Mouse (Mus musculus) CH12.LX (cell line): ENCODE results near the gene Cerkl.

Experiments
- CHD2 ChIP-seq: IDR thresholded peaks from 2 replicates; pipeline ENCODE4 v1.6.1; 2011; ENCODE audit warnings: low read length, improper control_type of control experiment
- CTCF ChIP-seq, 2 experiments: IDR thresholded peaks in 1 of 2; conservative IDR thresholded peaks in 1 of 2; 2 replicates each; pipeline ENCODE4 v1.5.1; 2011 to 2012; ENCODE audit warnings: low read depth in 2 of 2, low read length in 2 of 2, improper control_type of control experiment in 1 of 2, inconsistent platforms in 1 of 2, mild to moderate bottlenecking in 1 of 2, moderate library complexity in 1 of 2
- E2F4 ChIP-seq: IDR thresholded peaks from 2 replicates; pipeline ENCODE4 v1.6.1; 2011; ENCODE audit warnings: low read depth, low read length, improper control_type of control experiment; ENCODE audit not compliant: insufficient replicate concordance
- EP300 ChIP-seq: IDR thresholded peaks from 2 replicates; pipeline ENCODE4 v1.6.1; 2011; ENCODE audit warnings: low read length, improper control_type of control experiment
- MAX ChIP-seq: IDR thresholded peaks from 2 replicates; pipeline ENCODE4 v1.6.1; 2011; ENCODE audit warnings: low read length, improper control_type of control experiment
- MXI1 ChIP-seq: IDR thresholded peaks from 2 replicates; pipeline ENCODE4 v1.6.1; 2011; ENCODE audit warnings: mild to moderate bottlenecking, low read depth, low read length, improper control_type of control experiment
- NELFE ChIP-seq: IDR thresholded peaks from 2 replicates; pipeline ENCODE4 v1.6.1; 2011; ENCODE audit warnings: low read depth, low read length, improper control_type of control experiment
- NRF1 ChIP-seq: IDR thresholded peaks from 2 replicates; pipeline ENCODE4 v1.6.1; 2014; ENCODE audit warnings: low read depth, mild to moderate bottlenecking, inconsistent platforms, low read length, improper control_type of control experiment, moderate library complexity
- POLR2A ChIP-seq: IDR thresholded peaks from 2 replicates; pipeline ENCODE4 v1.6.1; 2011; ENCODE audit warnings: low read depth, mild to moderate bottlenecking, improper control_type of control experiment, low read length
- RAD21 ChIP-seq: IDR thresholded peaks from 2 replicates; pipeline ENCODE4 v1.6.1; 2011; ENCODE audit warnings: low read depth, mild to moderate bottlenecking, low read length, improper control_type of control experiment, moderate library complexity
- SMC3 ChIP-seq: IDR thresholded peaks from 2 replicates; pipeline ENCODE4 v1.6.1; 2011; ENCODE audit warnings: low read depth, low read length, improper control_type of control experiment
- TBP ChIP-seq: conservative IDR thresholded peaks from 2 replicates; pipeline ENCODE4 v1.6.1; 2011; ENCODE audit warnings: low read depth, low read length, improper control_type of control experiment
- ZC3H11A ChIP-seq: IDR thresholded peaks from 2 replicates; pipeline ENCODE4 v1.6.1; 2012; ENCODE audit warnings: low read depth, mild to moderate bottlenecking, inconsistent platforms, low read length, improper control_type of control experiment
- ZMIZ1 ChIP-seq: IDR thresholded peaks from 2 replicates; pipeline ENCODE4 v1.6.1; 2012; ENCODE audit warnings: low read depth, mild to moderate bottlenecking, inconsistent platforms, low read length, improper control_type of control experiment

GRCm38 (mm10) chr2:79447198-79447597 is 9.4 kb downstream of the Cerkl start:
- TF ChIP-seq EP300 (peak; percentile 66), CTCF (conservative IDR thresholded peaks at IDR 0.05 in 1 of 2, IDR thresholded peaks at IDR 0.05 in 1 of 2; ENCODE audit: low read depth in 2 of 2, low read length in 2 of 2) (no peak), SMC3 (no peak), POLR2A (no peak), NRF1 (no peak), MXI1 (no peak), ZMIZ1 (no peak), E2F4 (no peak), TBP (no peak), CHD2 (no peak), RAD21 (no peak), ZC3H11A (no peak), MAX (no peak), NELFE (no peak)
